Mouse (Mus musculus): Measurements from ENCODE around the gene H1f0. TPM values are rescaled to one million over a fixed set of nuclear protein-coding genes. Genes with fewer than 3 reads are reported as not detected.
"Not testable (repeated sequence)": the region's sequence is repeated elsewhere in the genome, so short reads cannot be mapped to it uniquely, and the experiment has no call there.

Gene H1f0
- total RNA-seq, 2 experiments from 2014 or later = 193 to 214 TPM

DNA sequence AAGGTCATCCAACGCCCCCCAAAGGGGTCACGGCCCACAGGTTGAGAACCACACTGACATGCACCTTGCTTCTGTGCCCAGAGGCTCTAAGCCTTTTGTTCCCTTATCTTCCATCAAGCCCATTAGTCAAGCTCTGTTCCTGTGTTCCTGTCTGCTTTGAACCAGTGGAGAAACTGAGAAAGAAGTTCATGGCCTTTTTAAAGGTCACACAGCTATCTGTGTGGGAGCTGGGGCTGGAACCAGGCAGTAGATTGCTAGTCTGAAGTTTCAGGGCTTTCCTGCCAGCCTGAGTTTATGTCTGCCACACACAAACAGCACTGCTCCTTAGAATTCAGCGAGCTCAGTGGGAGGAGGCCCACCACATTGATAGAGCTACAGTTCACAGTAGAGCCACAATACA, 25.2 kb upstream of the H1f0 start:
- DNase-seq = no peak

DNA sequence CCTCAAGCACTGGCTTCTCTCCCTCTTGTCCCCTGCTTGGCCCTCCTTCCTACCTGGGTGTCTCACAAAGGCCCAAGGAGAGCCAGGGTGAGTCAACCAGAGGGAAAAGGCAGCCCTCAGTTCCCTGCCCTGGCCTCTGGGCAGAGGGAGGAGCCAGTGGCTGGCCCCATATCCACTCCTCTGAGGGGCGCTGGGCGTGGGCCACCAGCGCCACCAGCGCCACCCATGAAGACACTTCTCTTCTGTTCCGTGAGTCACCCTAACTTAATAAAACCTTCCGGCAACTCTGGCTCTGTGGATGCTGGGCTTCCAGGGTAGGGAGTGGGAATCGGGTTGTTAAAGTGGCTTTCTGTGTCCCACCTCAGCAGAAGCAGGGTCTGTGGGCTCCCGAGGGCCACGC, 22.7 kb upstream of the H1f0 start:
- no peak for DNase-seq

DNA sequence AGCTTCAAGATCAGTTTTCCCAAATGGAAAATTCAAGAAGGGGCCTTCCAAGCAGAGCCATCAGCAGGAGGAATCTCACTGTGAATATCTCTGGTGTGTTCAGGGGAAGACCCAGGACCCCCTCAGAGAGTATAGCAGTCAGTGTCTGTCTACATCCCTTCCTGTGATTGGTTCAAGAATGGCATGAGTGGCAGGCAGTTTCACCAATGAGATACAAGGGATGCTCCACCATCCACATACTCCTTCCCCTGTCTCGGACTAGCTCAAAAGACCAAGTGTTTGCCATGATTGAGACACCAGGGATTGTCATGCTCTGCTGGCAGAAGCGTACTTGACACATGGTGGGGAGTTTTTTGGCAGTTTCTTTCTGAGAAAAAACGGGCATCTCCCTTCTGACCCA, 21.6 kb upstream of the H1f0 start:
- no peak for DNase-seq

DNA sequence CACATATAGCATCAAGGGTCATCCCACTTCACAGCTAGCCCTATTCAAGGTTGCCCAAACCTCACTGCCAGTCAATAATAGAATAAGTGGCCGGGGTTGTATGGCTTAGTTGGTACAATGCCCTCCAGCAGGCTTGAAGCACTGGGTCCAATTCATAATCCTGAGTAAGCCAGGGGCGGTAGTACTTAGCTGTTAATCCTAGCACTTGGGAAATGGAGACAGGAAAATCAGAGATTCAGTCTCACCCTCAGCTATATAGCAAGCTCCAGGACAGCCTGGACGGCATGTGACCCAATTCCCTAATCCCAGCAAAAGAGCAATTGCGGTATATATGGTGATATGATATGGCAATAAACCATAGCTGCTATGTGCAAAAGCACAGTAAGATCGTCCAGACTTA, 21.2 kb upstream of the H1f0 start:
- no peak for DNase-seq

DNA sequence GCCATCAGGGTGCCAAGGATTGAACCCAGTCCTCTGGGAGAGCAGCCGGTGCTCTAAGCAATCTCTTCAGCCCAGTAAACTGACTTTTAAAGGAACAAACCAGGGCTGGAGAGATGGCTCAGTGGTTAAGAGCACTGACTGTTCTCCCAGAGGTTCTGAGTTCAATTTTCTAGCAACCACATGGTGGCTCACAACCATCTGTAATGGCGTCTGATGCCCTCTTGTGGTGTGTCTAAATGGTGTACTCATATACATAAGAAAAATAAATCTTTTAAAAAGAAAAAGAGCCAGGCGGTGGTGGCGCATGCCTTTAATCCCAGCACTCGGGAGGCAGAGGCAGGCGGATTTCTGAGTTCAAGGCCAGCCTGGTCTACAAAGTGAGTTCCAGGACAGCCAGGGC, 20.4 kb upstream of the H1f0 start:
- not testable (repeated sequence) for DNase-seq

DNA sequence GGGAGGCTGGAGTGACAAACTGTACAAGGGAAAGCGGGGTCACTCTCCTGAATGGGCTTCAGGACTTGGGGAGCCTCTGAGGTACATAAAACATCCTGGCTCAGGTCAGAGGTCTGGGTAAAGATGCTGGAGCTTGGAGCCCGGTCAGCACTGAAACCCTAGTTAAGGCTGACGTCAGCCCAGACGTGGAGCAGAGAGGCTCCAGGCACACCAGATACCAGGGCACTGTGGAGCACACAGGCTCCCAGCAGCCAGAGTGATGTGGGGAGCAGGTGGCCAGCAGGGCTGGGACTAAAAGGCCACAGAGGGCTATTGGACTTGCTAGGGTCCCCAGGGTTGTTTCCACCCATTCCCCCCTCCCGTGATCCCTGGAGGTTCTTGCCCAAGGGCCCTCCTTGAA, 18.5 kb upstream of the H1f0 start:
- DNase-seq = no peak

GRCm38 (mm10) chr15:79011550-79011949, 16.7 kb upstream of the H1f0 start:
- no peak for DNase-seq

- no peak for DNase-seq
Measured at GRCm38 (mm10) chr15:79013382-79013781, 14.9 kb upstream of the H1f0 start.

DNA sequence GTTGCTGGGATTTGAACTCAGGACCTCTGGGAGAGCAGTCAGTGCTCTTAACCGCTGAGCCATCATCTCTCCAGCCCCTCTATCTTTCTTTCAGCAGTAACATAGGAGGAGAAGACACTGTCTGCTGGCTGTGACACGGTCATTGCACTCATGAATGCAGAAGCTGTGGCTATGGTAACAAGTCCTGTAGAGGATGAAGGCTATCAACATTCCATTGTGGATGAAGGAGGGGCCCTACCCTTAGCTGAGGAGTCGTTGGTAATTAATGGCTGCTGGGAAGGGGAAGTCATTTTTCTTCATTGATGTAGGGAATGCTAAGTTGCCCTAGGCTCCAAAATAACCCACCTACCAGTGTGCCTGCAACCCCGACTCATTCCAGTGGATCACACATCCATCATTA, 10.1 kb upstream of the H1f0 start:
- no peak for DNase-seq

GRCm38 (mm10) chr15:79018886-79019285, 9.4 kb upstream of the H1f0 start:
- no peak for DNase-seq

GRCm38 (mm10) chr15:79022671-79023230, 5.5 kb upstream of the H1f0 start:
- DNase-seq = no peak

GRCm38 (mm10) chr15:79023366-79023765, 4.9 kb upstream of the H1f0 start:
- DNase-seq = no peak

DNA sequence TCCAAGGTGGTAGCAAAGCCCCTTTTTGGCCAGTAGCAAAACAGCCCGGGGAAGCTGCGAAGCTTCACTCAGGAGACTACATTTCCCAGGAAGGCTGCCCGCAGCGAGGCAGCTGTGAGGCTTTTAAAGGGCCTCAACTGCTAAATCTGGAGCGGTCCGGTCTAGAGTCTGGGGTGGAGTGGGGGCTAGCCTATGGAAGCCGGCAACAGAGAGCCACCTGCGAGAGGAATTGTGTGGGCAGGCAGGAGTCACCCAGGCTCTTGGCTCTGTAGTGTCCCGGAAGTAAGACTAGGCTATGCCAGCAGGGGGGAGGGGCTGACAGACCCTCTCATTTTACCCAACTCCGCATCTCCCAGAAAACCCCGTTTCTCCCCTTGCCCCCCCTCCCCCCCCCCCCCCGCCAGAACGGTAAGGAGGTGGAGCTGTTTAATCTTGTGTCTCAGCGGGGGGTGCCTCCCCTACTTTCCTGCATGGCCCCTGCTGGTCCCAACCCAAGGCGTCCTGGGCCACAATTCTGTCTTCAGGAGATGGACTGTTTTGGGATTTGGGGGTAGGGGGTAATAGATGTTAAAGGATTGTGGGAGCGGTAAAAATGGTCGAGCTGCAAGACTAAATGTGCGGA, 2.5 kb upstream of the H1f0 start:
- DNase-seq = no peak

DNA sequence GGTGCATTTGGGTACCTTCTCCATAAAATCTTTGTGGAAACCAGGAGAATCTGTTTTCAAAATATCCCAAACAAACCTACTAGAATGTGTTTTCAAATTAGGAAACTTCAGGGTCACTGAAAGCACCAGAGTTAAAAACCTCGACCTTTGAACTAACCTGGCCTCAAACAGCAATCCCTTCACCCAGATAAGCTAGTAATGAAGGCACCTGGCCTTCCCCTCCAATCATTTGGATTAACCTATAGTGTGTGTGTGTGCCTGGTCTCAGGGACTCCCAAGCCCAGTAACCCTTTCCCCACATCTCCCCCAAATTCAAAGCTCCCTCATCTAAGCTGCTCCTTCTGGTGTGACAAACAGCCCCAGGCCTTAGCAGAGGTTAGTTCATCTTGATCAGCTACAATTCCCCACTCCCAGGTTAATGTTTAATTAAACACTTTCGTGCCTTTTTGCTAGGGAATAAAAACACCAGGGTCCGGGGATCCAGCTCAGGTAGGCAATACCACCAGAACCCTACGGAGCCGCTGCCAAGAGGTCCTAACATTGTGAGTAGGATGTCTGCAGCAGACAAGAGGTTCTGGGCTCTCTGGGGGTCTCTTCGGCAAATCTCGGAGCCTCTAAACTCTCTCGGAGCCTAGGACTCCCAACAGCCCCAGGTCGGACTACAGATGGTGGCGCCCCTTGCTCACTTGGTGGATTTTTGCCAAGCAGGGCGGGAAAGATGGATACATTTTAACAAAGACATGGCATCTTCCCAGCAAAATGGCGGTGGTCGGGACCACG, 1.5 kb upstream of the H1f0 start:
- no peak for DNase-seq

DNA sequence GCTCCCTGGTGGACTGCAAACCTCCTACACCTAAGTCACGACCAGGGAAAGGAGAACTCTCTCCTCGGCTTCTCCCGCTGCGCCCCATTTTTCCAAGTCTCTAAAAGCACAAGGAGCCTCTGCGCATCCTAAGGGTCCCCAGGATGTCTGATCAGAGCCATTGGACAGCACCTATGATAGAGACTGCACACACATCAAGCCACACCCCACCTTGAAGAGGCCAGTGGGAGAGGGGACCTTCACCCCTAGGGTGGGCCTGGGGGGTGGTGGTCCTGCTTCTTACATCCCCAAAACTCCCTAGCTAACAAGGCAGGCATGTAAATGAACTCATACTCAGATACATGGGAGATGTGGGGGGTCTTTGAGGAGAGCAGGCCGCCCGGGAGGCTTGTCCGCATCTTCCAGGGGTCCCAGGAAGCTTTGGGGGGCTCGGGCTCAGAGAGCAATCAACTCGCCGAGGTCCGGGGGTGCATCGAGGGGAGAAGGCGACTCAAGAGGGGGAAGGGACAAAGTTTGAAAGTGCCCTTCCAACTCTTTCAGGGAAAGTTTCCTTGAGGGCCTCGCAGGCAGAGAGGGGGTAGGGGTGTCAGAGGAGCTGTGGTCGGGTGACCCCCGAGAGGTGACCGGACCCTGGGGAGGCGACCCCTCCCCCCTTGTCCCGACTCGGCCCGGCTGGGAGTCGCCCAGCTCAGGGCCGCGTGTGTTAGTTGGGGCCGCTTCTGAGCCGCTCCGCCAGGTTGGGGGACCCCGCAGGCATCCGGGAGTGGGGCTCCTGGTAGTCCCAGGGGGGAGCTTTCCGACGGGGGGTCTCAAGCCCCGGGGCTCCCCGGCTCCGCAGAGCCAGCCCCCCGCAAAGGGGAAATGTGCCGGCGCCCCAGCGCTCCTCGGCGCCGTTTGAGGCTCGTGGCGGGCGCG, 702 bp upstream of the H1f0 start:
- DNase-seq = peak; percentile 54

GRCm38 (mm10) chr15:79028823-79029484, 704 bp downstream of the H1f0 start:
- DNase-seq = no peak

- DNase-seq = no peak
Measured at GRCm38 (mm10) chr15:79029519-79030241, 1.4 kb downstream of the H1f0 start.

DNA sequence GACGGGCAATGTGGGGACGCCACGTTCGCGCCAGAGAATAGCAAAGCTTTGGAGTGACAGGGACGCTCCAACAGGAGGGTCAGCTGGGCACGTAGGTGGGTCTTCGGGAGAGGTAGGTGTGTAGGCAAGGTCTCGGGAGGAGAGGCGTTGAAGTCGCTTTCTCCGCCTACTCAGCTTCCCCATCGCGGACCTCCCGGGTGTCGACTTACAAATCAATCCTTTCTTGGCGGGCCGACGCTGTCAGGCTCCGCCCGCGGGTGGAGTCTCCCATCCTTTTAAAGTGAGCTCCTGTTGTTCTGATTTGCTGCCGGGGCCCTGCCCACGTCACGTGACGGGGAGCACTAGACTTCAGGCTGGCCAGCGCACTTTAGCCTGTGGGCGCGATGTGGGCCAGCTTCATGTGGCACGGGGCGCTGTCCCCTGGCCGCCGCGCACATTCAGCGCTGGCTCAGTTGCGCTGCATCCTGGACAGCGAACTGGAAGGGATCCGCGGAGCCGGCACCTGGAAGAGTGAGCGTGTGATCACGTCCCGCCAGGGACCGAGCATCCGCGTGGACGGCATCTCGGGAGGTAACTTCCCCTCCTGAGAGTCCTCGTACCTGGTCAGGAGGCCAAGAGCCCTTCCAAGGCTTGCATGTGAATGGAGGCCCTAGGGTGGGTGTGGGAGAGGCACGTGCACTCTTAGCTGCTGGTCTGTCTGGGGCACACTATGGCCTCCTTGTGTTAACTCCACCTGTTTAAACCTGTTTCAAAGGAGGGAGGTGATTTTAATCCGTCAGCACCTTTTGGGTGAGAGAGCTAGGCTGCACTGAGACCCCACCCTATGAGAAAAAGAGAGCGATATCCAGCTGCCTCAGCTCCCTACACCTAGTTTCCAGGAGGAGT, 2.5 kb downstream of the H1f0 start:
- DNase-seq = peak; percentile 83

DNA sequence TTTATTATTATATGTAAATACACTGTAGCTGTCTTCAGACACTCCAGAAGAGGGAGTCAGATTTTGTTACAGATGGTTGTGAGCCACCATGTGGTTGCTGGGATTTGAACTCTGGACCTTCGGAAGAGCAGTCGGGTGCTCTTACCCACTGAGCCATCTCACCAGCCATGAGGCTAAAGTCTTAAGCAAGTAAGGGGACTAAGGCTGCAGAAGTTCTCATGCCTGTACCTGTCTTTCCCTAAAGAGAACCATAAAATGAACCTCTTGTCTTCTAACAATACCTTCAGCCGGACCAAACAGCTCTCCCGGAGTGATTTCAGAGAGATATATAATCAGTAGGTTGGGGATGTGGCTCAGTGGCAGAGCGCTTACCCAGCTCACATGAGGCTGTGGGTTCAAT, 3.7 kb downstream of the H1f0 start:
- DNase-seq = not testable (repeated sequence)

DNA sequence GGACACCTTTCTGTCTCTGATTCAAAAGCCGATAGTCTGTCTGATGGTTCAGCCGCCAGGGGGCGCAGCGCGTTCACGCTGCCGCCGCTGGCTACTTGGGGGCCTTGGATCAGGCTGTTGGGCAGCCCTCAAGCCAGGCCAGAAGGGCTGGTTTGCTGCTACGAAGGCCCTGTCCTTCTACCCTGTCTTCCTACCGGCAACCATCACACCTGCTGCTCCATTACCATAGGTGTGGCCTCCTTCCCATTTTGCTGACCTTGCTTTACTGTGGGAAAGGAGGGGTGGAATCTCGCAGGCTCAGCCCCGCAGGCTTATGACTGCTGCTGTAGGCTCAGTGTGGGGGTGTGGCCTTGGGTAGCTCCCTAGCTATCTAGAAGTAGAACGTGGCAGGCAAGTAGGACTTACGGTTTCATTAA, 9.7 kb downstream of the H1f0 start:
- DNase-seq = peak; percentile 91

Data from gastrocnemius, postnatal 10 days (tissue).